ENCODE assay signal across 15 mouse cellular contexts in genomic region chr16:26047870-26048269, GRCm38 (mm10). TPM values are rescaled to one million over a fixed set of nuclear protein-coding genes. Genes with fewer than 3 reads are reported as not detected.
DNase-seq lines count a peak whose midpoint lies in the region; ATAC-seq lines count a peak whose summit lies in the region.
"Had no signal": no experiment of that assay in that cellular context is flagged by ENCODE, and none has a peak within 500 bp of the region (broad histone marks: within the 10 kb centered on the region; RNA-seq: fewer than 3 reads in every experiment).

No protein-coding gene starts in this region.

- no peak for DNase-seq in limb, embryonic 10.5 days (ENCODE audit: low spot score)
- no peak for DNase-seq in layer of hippocampus, postnatal 36 days
- DNase-seq: cerebellum, adult 2 months; kidney, postnatal 14 days; right cerebral cortex, postnatal 14 days; thymus, postnatal 36 days had no signal

- H3K4me1 ChIP-seq in limb, embryonic 12.5 days (replicated peaks) = peaks cover 20% of the 10 kb centered on the region
- peaks cover 35% of the 10 kb centered on the region for H3K4me1 ChIP-seq in limb, embryonic 10.5 days
- peaks cover 53% of the 10 kb centered on the region for H3K4me1 ChIP-seq in heart, embryonic 11.5 days (ENCODE audit: control insufficient read depth, insufficient read depth, low read length)
- H3K4me1 ChIP-seq in intestine, embryonic 15.5 days (replicated peaks) = 0 out of 2 replicates have a peak, but pooled peaks cover 2% of the 10 kb centered on the region
- H3K4me1 ChIP-seq in stomach, embryonic 15.5 days = peaks cover 8% of the 10 kb centered on the region; the same call in 1 of the 2 replicates
- H3K4me1 ChIP-seq: forebrain, embryonic 12.5 days had no signal

- H3K9me3 ChIP-seq in limb, embryonic 12.5 days = no peaks in the 10 kb centered on the region
- no peaks in the 10 kb centered on the region for H3K9me3 ChIP-seq in limb, embryonic 10.5 days (replicated peaks)
- H3K9me3 ChIP-seq in heart, embryonic 11.5 days (replicated peaks; ENCODE audit: control insufficient read depth, low read length) = no peaks in the 10 kb centered on the region
- no peaks in the 10 kb centered on the region for H3K9me3 ChIP-seq in intestine, embryonic 15.5 days
- no peaks in the 10 kb centered on the region for H3K9me3 ChIP-seq in stomach, embryonic 15.5 days
- H3K9me3 ChIP-seq: forebrain, embryonic 12.5 days had no signal

- no peak overlapping the region for H3K4me3 ChIP-seq in limb, embryonic 12.5 days (replicated peaks)
- no peak overlapping the region for H3K4me3 ChIP-seq in limb, embryonic 10.5 days
- H3K4me3 ChIP-seq in heart, embryonic 11.5 days (ENCODE audit: low read depth, low read length) = no peak overlapping the region
- no peak overlapping the region for H3K4me3 ChIP-seq in intestine, embryonic 15.5 days (replicated peaks)
- no peak overlapping the region for H3K4me3 ChIP-seq in stomach, embryonic 15.5 days (replicated peaks)
- H3K4me3 ChIP-seq: forebrain, embryonic 12.5 days had no signal

- no peak overlapping the region for H3K9ac ChIP-seq in limb, embryonic 12.5 days (replicated peaks)
- H3K9ac ChIP-seq in heart, embryonic 11.5 days (ENCODE audit: low read depth, low read length) = no peak overlapping the region
- H3K9ac ChIP-seq in intestine, embryonic 15.5 days = no peak overlapping the region
- no peak overlapping the region for H3K9ac ChIP-seq in stomach, embryonic 15.5 days
- H3K9ac ChIP-seq: forebrain, embryonic 12.5 days had no signal

- ATAC-seq in limb, embryonic 12.5 days (ENCODE audit: insufficient number of reproducible peaks, insufficient read depth, low FRiP score, low TSS enrichment, low read depth) = no peak
- ATAC-seq in heart, embryonic 11.5 days (replicated peaks; ENCODE audit: insufficient number of reproducible peaks, low FRiP score, low TSS enrichment) = peak; percentile 74
- peak; percentile 31; the same call in 1 of the 2 replicates for ATAC-seq in intestine, embryonic 15.5 days
- peak; percentile 70; the same call in 1 of the 2 replicates for ATAC-seq in stomach, embryonic 15.5 days (ENCODE audit: insufficient read depth, low FRiP score, low read depth)
- no peak for ATAC-seq in granulocyte monocyte progenitor cell, adult 5-6 weeks (replicated peaks; ENCODE audit: poor library complexity, severe bottlenecking)
- ATAC-seq: activated CD4-positive, CD25-positive, alpha-beta regulatory T cell, adult 4 months; hindbrain, postnatal 0 days had no signal

- H3K27ac ChIP-seq in limb, embryonic 12.5 days = peak overlapping the region; percentile 14; the same call in 1 of the 2 replicates
- H3K27ac ChIP-seq in limb, embryonic 10.5 days = no peak overlapping the region
- H3K27ac ChIP-seq in heart, embryonic 11.5 days (ENCODE audit: low read depth, low read length) = peak overlapping the region; percentile 67
- no peak overlapping the region for H3K27ac ChIP-seq in intestine, embryonic 15.5 days
- peak overlapping the region; percentile 41; the same call in 1 of the 2 replicates for H3K27ac ChIP-seq in stomach, embryonic 15.5 days
- H3K27ac ChIP-seq: forebrain, embryonic 12.5 days; hindbrain, postnatal 0 days had no signal

- WGBS in limb, embryonic 12.5 days = 80% methylated on average over 3 of the region's 3 CpGs
- 83% methylated on average over 3 of the region's 3 CpGs for WGBS in limb, embryonic 10.5 days
- 27% methylated on average over 3 of the region's 3 CpGs for WGBS in heart, embryonic 11.5 days (ENCODE audit: insufficient replicate concordance)
- WGBS in intestine, embryonic 15.5 days = 41% methylated on average over 3 of the region's 3 CpGs
- WGBS in stomach, embryonic 15.5 days = 48% methylated on average over 3 of the region's 3 CpGs

- H3K27me3 ChIP-seq in limb, embryonic 12.5 days = no peaks in the 10 kb centered on the region
- no peaks in the 10 kb centered on the region for H3K27me3 ChIP-seq in limb, embryonic 10.5 days (ENCODE audit: low read depth, poor library complexity, severe bottlenecking)
- no peaks in the 10 kb centered on the region for H3K27me3 ChIP-seq in heart, embryonic 11.5 days (ENCODE audit: control insufficient read depth, insufficient read depth, low read length)
- H3K27me3 ChIP-seq in intestine, embryonic 15.5 days (replicated peaks) = no peaks in the 10 kb centered on the region
- no peaks in the 10 kb centered on the region for H3K27me3 ChIP-seq in stomach, embryonic 15.5 days (replicated peaks)
- H3K27me3 ChIP-seq: forebrain, embryonic 12.5 days had no signal

- no peaks in the 10 kb centered on the region for H3K36me3 ChIP-seq in limb, embryonic 12.5 days
- no peaks in the 10 kb centered on the region for H3K36me3 ChIP-seq in limb, embryonic 10.5 days
- H3K36me3 ChIP-seq in heart, embryonic 11.5 days (ENCODE audit: control insufficient read depth, insufficient read depth, low read length) = no peaks in the 10 kb centered on the region
- no peaks in the 10 kb centered on the region for H3K36me3 ChIP-seq in intestine, embryonic 15.5 days
- no peaks in the 10 kb centered on the region for H3K36me3 ChIP-seq in stomach, embryonic 15.5 days
- H3K36me3 ChIP-seq: forebrain, embryonic 12.5 days had no signal

- no peak overlapping the region for H3K4me2 ChIP-seq in limb, embryonic 12.5 days
- H3K4me2 ChIP-seq in heart, embryonic 11.5 days = no peak overlapping the region
- no peak overlapping the region for H3K4me2 ChIP-seq in intestine, embryonic 15.5 days (replicated peaks)
- H3K4me2 ChIP-seq in stomach, embryonic 15.5 days = no peak overlapping the region
- H3K4me2 ChIP-seq: forebrain, embryonic 12.5 days; liver, embryonic 11.5 days had no signal

RNA-seq across cellular contexts. Expression of gene P3h2, which starts 57.7 kb away (rescaled TPM):
- polyA plus RNA-seq in limb, embryonic 12.5 days (2016; fragmentation: Nextera tagmentation; extraction: Ambion mirVana) = 2.0 and 3.1 TPM in 2 replicates
- 2.7 and 3.2 TPM in 2 replicates for polyA plus RNA-seq in limb, embryonic 10.5 days (2016; fragmentation: Nextera tagmentation; extraction: Ambion mirVana)
- polyA plus RNA-seq in heart, embryonic 11.5 days (2014; fragmentation: Nextera tagmentation; extraction: Ambion mirVana) = 18.2 and 18.9 TPM in 2 replicates
- polyA plus RNA-seq in intestine, embryonic 15.5 days (2015; fragmentation: Nextera tagmentation; extraction: Ambion mirVana) = 3.0 and 3.4 TPM in 2 replicates
- 4.9 and 5.5 TPM in 2 replicates for polyA plus RNA-seq in stomach, embryonic 15.5 days (2015; fragmentation: Nextera tagmentation; extraction: Ambion mirVana)
- total RNA-seq in layer of hippocampus, postnatal 36 days (2021) = 1 to 10 TPM; 4.1 to 4.4 TPM
- not detected in 2 replicates for total RNA-seq in granulocyte monocyte progenitor cell, adult 5-6 weeks (2014; fragmentation: Nextera tagmentation)
- not detected in 2 replicates for total RNA-seq in granulocyte monocyte progenitor cell, adult 5-6 weeks (2017)

Comparison
In these comparisons a context has a peak if more than half of its experiments do, and no peak if none do; other contexts are left out.
1. H3K27ac ChIP-seq: peak in limb, embryonic 12.5 days (single experiment), heart, embryonic 11.5 days (single experiment) and stomach, embryonic 15.5 days (single experiment); none in limb, embryonic 10.5 days (single experiment) and intestine, embryonic 15.5 days (single experiment).
2. ATAC-seq: peak in heart, embryonic 11.5 days (single experiment), intestine, embryonic 15.5 days (single experiment) and stomach, embryonic 15.5 days (single experiment); none in limb, embryonic 12.5 days (single experiment) and granulocyte monocyte progenitor cell, adult 5-6 weeks (single experiment).